Mouse (Mus musculus) left cerebral cortex, adult 9 months (tissue): Measurements from ENCODE around the gene Vezt.
A peak's percentile ranks its signal among the peaks of the same experiment; 100 is the strongest.

Experiments used
- DNase-seq, 2 experiments: peaks; one replicate each; pipeline ENCODE4 v3.0.0; 2022; ENCODE audit warnings: low spot score in 2 of 2

Vezt gene

GRCm38 (mm10) chr10:94035658-94036374, at the start of gene Vezt, which contains the start of gene Fgd6:
TSS of gene Vezt (minus strand) at chr10:94035817.
TSS of gene Fgd6 (plus strand) at chr10:94036001.
- DNase-seq = peak; percentile 95 to 99

DNA sequence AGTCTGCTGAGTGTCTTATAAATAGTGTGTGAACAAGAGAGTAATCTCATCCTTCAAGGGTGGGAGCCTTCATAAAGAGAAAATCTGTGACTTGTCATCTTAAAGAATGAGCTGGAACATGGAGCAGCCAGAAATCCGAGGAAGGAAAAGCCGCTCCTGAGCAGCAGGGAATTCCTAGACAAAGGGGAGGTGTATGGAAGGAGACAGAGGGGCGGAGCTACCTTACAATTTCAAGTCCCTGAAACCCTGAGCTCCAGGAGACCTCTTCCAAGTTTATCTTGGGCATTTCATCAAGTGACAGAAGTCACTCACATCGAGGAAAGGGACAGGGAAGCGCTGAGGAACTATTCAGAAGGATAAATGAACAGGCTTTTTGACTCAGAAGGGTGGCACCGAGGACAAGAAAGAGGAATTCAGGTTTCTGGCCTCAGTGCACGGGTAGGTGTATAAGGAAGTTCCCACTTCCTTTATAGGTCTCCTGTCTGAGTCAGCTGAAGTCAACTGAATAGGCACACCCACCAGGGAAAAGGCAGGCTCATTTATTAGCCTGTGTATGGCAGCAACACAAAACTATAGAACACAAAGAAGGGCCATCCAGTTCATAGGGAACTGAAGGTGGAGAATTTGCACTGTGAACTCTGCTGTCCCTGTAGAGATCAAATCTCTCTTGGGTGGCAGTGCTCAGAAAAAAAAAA, 46.6 kb upstream of the Vezt start:
- DNase-seq = no peak

DNA sequence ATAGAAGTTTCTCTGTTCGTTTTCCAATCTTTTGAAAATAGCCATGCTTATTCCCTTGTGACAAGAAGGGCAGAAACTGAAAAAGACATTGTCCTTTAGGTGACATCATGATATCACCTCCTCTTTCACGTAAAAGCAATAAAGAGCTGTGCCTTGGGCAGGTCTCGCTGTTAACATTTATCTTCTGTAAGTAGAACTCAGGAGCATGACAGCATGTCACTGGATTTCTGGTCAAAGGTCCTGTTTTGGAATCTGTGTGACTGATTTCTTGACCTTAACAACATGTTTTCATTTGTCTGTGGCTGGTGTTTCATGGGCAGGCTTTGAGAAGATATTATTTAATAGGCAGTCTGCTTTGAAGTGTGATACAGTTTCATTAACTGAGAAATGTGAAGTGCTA, 45.1 kb upstream of the Vezt start:
- no peak for DNase-seq

DNA sequence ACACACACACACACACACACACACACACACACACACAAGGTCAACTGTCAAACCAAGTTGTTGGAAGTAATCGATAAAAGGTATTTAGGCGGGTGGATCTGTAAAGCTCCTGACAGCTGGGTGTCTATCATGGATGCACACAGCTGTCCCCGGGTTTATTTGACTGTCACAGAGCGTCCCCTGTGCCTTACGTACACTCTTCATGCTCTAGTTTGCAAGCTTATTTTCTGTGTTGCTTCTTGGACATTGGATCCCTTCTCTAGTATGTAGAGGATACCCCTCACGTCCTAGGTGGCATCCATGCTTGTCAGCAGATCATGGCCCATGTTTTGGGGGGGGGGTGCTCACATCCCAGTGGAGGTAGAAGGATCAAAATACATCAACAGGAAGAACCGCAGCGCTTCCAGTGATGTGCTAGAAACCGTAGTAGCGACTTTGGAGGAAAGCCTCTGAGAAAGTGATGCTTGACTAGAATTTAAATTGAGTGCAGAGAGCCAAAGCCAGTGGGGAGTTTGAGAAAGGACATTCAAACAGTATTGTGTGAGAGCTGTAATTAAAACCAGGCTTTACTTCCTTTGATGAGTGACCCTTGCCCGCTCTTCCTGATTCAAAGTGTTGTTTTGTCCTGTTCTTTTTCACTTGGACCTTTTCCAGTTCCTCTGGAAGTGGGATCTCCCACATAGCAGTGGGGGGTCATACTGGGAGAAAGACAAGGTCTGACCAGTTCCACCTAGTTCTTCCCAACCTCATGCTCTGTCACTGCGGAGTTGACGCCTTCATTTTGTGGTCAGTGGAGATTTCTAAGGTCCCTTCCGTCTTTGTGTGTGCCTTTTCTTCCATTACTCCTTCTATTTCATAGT, 41.6 kb upstream of the Vezt start:
- no peak for DNase-seq

- no peak for DNase-seq
Measured at GRCm38 (mm10) chr10:94072916-94073465, 37.4 kb upstream of the Vezt start.

- DNase-seq = no peak
Measured at GRCm38 (mm10) chr10:94072261-94072915, 36.8 kb upstream of the Vezt start.

- no peak for DNase-seq
Measured at GRCm38 (mm10) chr10:94071641-94072040, 36.0 kb upstream of the Vezt start.

DNA sequence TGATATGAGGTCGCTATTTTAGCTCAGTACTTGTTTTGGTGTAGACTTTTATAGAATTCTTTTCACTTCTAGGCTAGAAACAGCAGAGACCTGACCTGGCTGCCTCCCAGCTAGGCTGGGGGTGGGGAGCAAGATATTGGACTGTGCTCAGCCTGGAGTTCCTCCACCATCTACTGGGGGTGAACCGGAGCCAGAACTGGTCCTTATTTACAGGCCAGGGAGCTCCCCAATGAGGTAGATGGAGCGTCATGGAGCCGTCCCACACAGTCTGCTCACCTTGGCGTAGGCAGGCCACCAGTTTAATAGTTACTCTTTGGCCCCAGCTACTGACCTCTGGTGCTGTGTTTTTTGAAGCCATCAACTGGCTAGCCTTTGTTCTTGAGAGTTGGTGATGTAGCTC, 33.1 kb upstream of the Vezt start:
- no peak for DNase-seq

- no peak for DNase-seq
Measured at GRCm38 (mm10) chr10:94066896-94067295, 31.3 kb upstream of the Vezt start.

DNA sequence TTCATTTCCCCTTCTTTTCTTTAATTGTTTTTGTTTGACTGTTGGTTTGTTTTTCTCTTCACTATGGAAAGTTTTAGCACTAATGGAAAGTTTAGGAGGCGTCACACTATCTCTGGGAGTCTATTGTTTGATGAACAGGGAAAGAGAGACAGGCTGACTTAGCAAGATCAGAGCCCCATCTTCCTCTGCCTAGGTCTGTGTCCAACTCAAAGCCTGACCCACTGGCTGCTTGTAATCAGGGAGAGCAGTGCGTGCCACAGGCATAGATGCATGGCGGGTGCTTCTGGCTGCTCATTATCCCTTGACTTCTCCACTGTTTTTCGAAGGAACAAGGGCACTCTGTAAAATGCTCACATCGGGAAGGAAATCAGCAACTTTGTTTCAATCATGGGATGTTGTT, 26.7 kb upstream of the Vezt start:
- DNase-seq = no peak

DNA sequence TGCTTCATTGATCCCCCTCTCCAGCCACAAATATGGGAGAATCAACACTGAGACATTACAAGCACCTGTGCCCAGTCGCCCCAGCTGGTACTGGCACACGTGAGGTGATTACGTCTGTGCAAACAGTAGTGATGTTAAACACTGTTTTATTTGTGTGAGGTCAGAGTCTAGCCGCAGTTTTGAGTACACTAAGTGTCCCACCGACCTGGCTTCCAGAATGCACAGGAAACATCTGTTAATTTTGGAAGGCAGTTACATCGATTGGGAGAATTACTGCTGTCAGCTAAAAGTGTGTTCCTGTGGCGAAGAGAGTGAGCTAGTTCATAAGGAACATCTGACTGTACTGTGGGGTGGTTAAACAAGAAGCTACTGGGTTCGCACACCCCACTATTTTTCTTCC, 24.6 kb upstream of the Vezt start:
- no peak for DNase-seq

DNA sequence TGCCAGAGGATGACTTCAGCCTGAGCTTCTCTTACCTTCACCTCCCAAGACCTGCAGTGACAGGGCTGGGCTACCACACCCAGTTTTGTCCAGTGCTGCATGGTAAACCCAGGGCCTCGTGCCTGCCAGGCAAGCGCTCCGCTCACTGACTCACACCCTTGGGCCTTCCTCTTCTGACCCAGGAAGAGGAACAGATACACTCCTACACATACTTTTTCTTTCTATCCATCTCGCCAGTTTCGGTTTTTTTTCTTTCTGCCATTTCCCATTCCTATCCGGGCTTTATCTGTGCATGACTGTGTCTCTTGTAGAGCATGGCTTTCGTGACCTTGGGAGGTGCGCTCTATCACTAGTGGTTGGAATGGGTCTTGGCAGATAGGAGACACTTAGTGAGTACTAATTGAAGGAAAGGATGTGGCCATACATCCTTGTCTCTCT, 24.0 kb upstream of the Vezt start:
- DNase-seq = no peak

DNA sequence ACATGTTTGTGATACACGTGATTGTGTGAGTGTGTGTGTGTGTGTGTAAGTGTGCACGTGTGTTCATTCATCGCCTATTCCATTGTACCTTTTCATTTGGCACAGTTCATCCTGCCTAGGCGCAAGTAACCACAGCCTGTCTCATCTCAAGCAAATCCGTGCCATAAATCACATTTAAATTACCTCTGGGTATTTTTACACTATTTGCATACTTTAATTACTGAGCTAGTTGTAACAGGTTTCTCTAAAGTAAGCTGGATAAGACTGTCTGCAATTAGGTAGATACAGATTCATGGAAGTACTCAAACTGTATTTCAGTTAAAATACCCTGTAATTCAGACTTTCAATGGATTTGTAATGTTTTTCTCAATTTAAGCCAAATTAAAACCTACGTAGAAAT, 20.9 kb upstream of the Vezt start:
- no peak for DNase-seq

DNA sequence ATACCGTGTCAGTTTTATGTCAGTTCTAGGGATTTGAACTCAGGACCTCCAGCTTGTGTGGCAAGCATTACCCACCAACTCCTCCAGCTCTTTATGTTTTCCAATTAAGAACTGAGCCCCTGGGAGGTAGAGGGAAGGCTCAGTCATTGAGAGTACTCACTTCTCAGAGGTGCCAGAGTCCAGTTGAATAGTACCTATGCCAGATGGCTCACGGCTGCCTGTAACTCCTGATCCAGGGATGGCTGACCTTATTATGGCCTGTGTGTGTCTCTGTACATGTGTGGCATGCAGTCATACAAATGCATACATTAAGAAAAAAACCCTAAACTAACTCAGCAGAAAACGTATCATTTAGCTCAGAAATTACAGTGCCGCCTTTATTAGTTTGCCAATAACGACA, 15.1 kb upstream of the Vezt start:
- DNase-seq = no peak

DNA sequence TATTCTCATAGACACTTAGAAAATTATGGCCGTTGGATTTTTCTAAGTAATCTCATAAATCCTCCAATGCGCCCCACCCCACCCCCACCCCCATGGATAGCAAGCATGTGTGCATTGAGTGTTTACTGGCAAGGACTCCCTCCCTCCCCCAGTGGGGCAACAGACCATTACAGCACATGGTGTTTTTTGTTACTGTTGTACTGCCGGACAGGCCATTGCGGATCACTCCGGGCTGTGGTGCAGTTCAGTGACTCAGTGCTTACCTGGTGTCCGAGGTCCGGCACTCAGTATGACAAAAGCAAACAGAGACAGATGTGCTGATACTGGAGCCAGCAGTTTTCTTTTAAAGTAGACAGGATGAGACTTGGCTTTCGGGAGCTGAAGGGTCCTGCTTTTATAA, 13.5 kb upstream of the Vezt start:
- DNase-seq = no peak

- DNase-seq = no peak
Measured at GRCm38 (mm10) chr10:94047845-94048559, 12.4 kb upstream of the Vezt start.

DNA sequence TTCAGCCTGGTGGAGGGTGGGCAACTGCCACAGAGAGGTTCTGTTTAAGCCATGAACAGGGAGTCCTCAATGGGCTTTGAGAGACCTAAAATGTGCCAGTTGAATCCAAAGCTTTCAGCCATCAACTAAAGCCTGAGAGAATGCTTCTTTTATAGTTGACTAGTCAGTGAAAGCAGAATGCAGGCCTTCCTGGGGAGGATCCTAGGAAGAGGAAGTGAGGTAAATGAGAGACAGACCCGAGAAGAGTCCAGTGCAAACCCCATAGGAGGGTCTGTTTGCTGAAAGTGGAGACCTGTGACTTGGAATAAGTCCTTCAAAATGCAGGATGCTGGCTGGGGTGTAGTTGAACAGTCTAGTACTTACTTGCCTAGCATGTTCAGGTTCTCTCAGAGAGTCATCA, 11.4 kb upstream of the Vezt start:
- no peak for DNase-seq

- DNase-seq = no peak
Measured at GRCm38 (mm10) chr10:94045301-94045700, 9.7 kb upstream of the Vezt start.

DNA sequence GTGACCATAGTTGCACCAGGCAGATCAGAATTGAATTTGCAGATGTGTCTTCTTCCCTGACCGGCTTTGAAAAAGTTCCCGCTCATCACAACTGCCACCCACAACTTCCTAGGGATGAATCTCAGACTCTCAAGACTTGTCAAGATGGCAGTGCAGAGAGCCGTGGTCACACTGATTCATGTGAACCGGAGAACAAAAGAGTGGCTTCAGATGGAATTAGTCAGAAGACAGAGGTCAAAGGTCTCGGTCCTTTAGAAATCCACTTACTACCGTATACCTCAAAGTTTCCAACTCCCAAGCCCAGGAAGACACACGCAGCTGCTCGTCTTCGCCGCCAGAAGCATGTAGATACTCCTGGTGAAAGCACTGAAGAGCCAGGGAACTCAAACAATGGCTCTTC, 8.3 kb upstream of the Vezt start:
- no peak for DNase-seq

GRCm38 (mm10) chr10:94038366-94039260, 3.0 kb upstream of the Vezt start:
- DNase-seq = no peak
